Mouse (Mus musculus) lung, adult 18-20 months (tissue): ENCODE data around the gene Gpr19.

Experiments
- DNase-seq, 2 experiments: peaks; one replicate each; pipeline ENCODE4 v3.0.0; 2022; ENCODE audit warnings: mixed read lengths in 2 of 2

The Gpr19 gene

GRCm38 (mm10) chr6:134846308-134846707, 52.1 kb downstream of the Gpr19 start:
- no peak for DNase-seq

DNA sequence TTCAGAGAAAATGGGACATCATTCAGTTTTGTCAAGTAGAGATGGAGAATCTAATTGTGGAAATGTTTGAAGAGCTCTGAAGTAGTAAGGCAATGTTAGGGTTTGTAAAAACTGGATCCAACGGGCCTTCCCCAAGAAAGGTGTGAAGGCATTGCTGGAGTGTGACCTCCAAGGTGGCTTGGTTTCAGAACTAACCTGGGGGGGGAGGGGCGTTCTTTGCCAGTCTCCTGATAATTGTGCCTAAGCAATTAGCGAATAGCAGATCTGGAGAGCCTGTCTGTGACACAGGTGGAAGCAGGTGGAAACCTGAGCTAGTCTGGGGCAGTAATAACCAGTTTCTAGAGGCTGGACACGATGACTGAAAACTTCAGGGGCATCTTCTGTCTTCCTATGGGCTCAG, 52.7 kb downstream of the Gpr19 start:
- DNase-seq, result no peak

DNA sequence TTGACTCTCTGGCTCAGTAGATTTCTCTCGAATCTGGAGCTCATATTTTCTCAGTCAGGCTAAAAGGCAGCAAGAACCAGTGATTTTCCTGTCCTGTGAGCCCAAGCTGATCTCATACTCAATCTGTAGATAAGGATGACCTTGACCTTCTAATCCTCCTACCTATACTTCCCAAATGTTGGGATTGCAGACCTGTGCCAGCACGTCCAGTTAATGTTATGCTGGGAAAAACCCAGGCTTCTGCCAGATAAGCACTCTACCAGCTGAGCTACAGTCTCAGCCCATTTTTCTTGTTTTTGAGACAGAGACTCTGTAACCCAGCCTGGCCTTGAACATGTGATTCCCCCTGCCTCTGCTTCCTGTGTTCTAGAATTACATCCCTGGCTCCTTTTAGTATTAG, 58.0 kb downstream of the Gpr19 start:
- no peak for DNase-seq

DNA sequence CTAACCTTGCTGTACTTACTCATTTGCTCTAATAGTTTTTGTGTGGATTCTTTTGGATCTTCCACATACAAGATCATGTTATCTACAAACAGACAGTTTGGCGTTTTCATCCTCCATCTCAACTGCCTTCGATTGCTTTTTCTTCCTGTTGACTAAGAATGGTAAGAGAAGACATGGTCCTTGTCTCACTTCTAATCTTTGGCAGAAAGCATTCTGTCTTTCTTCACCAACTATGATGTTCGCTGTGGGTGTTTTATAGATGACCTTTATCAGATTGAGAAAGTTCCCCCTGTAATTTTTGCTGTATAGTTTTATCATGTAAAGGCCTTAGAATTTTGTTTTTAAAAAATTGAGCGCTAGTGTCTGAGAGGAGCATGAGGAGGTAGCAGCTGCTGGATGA, 60.3 kb downstream of the Gpr19 start:
- DNase-seq, result no peak

GRCm38 (mm10) chr6:134834585-134835251, 63.7 kb downstream of the Gpr19 start:
- DNase-seq, result no peak

GRCm38 (mm10) chr6:134830776-134831175, 67.6 kb downstream of the Gpr19 start:
- DNase-seq, result no peak

- DNase-seq, result peak; percentile 99 to 100
Observed at GRCm38 (mm10) chr6:134829786-134830700, 68.3 kb downstream of the Gpr19 start, which contains the start of gene Crebl2. TSS of gene Crebl2 (plus strand) at chr6:134830154.

DNA sequence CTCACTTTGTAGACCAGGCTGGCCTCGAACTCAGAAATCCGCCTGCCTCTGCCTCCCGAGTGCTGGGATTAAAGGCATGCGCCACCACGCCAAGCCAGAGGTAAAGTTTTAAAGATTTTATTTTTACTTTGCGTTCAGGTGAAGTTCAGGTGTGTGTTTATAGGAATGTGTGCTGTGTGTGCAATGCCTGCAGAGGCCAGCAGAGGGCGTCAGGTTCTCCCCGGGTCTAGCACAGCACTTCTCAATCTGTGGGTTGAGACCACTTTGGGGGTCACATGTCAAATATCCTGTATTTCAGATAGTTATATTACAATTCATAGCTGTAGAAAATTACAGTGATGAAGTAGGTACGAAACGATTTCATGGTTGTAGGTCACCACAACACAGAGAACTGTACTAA, 75.5 kb downstream of the Gpr19 start:
- DNase-seq, result no peak

- peak; percentile 51 to 70 for DNase-seq
Observed at GRCm38 (mm10) chr6:134820411-134820810, 78.0 kb downstream of the Gpr19 start.

DNA sequence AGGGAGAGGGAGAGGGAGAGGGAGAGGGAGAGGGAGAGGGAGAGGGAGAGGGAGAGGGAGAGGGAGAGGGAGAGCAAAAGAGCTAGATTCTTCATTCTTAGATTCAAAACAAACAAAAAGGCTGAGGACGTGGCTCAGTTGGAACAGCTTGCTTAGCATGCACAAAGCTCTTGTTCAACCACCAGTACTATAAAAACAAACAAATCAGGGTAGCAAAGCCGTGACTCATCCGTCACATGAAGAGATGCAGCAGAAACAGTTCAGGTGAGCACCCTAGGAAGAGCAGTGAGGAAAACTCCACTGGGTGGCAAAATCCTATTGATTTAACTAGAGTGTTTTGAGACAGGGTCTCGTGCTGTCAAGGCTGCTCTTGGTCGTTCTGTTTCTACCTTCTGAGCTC, 78.6 kb downstream of the Gpr19 start:
- DNase-seq, result peak in 1 of 2 experiments; percentile 66
